Mouse (Mus musculus) bone marrow macrophage, adult 2 months (primary cell): ENCODE measurements at regions not wholly inside any gene's neighbourhood (a gene's known extent, or its start where the extent isn't known, plus 50 kb on each side); places are given as distances from the start of the nearest gene placed in this dataset.

Experiments used
- CTCF ChIP-seq: IDR thresholded peaks from 2 replicates; pipeline ENCODE4 v1.5.1; 2012; ENCODE audit warnings: low read depth, mild to moderate bottlenecking, low read length, moderate library complexity
- POLR2A ChIP-seq: IDR thresholded peaks from 2 replicates; pipeline ENCODE4 v1.6.1; 2012; ENCODE audit warnings: mild to moderate bottlenecking, low read depth, low read length, borderline replicate concordance

- no peak for TF ChIP-seq CTCF
- TF ChIP-seq POLR2A: no peak
These were observed 73.9 kb upstream of the Ptpn1 start for GRCm38 (mm10) chr2:167857911-167858310.
